Mouse (Mus musculus) kidney, postnatal 0 days (tissue): ENCODE measurements around the gene Fbxo3. TPM values are rescaled to one million over a fixed set of nuclear protein-coding genes. Genes with fewer than 3 reads are reported as not detected.

Experiments used
- ATAC-seq: fragments of 200-750 bp; cut with Nextera tagmentation; replicated peaks from 2 replicates; pipeline ENCODE4 v1.8.0; 2017; ENCODE audit warnings: low read depth, moderate number of reproducible peaks, moderate TSS enrichment, moderate library complexity; ENCODE audit not compliant: low FRiP score
- DNase-seq: peaks from one replicate; pipeline ENCODE4 v3.0.0-alpha.2; 2016; ENCODE audit warnings: low spot score
- H3K27ac ChIP-seq: fragments of 300-500 bp; sonication (generic); 2 replicates; pipeline ENCODE4 v1.5.1; 2014; ENCODE audit warnings: mild to moderate bottlenecking
- H3K27me3 ChIP-seq: fragments of 300-500 bp; sonication (generic); 2 replicates; pipeline ENCODE4 v1.6.1; 2014; ENCODE audit warnings: low read length, mixed read lengths; ENCODE audit not compliant: insufficient read depth
- H3K36me3 ChIP-seq: fragments of 300-500 bp; sonication (generic); 2 replicates; pipeline ENCODE4 v1.6.1; 2014; ENCODE audit warnings: low read length, mixed read lengths; ENCODE audit not compliant: insufficient read depth
- H3K4me1 ChIP-seq: fragments of 300-500 bp; sonication (generic); replicated peaks from 2 replicates; pipeline ENCODE4 v1.6.1; 2014; ENCODE audit warnings: antibody characterized with exemption, low read length, mixed read lengths; ENCODE audit not compliant: insufficient read depth
- H3K4me2 ChIP-seq: fragments of 300-500 bp; sonication (generic); 2 replicates; pipeline ENCODE4 v1.6.1; 2014; ENCODE audit warnings: mild to moderate bottlenecking, low read length, moderate library complexity, mixed read lengths
- H3K4me3 ChIP-seq: fragments of 300-500 bp; sonication (generic); replicated peaks from 2 replicates; pipeline ENCODE4 v1.5.1; 2014; ENCODE audit warnings: low read depth, low read length
- H3K9ac ChIP-seq: fragments of 300-500 bp; sonication (generic); 2 replicates; pipeline ENCODE4 v1.6.1; 2014; ENCODE audit warnings: low read depth, low read length
- H3K9me3 ChIP-seq: fragments of 300-500 bp; sonication (generic); replicated peaks from 2 replicates; pipeline ENCODE4 v1.6.1; 2016; ENCODE audit warnings: low read length, inconsistent platforms, mixed read lengths
- CTCF ChIP-seq: IDR thresholded peaks from 2 replicates; pipeline ENCODE4 v1.5.1; 2016; ENCODE audit warnings: antibody characterized with exemption, low read depth, mild to moderate bottlenecking, moderate library complexity
- WGBS: fragments of 180-500 bp; shearing (Covaris S2); extraction: QIAGEN DNeasy Blood & Tissue Kit; methylation state at CpG from one replicate; pipeline ENCODE4 v1.1.7; 2014; 5-methylcytosine and 5-hydroxymethylcytosine counted together
- polyA plus RNA-seq: library from polyadenylated mRNA; unstranded; fragments of >200 nt; fragmentation: Nextera tagmentation; extraction: Ambion mirVana; gene quantifications from 2 replicates; pipeline ENCODE4 v1.2.1, GENCODE M21; 2015

The Fbxo3 gene
- polyA plus RNA-seq, 1 experiment from 2014 or later: 49.0 TPM

DNA sequence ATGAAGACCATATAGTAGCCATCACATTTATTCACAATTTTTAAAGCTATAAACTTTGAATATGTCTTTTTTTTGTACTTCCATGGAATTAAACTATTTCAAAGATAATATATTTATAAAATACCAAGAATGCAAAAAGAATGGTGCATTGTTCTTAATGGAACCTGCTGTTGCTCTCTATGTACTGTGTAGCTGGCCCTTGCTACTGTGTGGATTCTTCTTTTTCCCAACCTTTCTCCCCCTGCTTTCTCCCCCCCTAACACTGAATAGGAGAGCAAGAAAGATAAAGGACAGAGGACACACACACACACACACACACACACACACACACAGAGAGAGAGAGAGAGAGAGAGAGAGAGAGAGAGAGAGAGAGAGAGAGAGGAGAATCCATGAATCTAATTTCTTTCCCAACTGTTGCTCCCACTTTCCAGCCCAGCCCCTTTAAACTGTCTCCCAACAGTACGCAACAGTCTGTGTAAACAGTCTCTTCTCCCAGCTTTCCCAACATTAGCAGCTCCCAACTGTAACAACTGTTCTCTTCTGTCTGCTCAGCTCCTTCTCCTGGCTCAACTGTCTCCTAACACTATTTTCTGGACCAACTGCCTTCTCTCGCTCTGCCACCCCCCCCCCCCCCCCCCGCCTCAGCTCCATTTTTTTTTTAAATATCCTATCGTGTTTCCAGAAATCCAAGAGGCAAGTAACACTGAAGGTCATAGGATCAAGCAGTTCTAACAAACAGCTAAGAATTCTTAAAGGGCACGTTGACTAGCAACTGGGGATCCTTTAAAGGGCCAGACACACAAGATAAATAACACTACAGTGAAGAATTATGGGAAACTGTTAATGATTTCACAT lies 16.3 kb downstream of the Fbxo3 start:
- DNase-seq: peak; percentile 64
- no peaks in the 10 kb centered on the region for H3K27me3 ChIP-seq
- peaks cover 19% of the 10 kb centered on the region; the same call in 1 of the 2 replicates for H3K36me3 ChIP-seq
- no peak for ATAC-seq
- no peaks in the 10 kb centered on the region for H3K4me1 ChIP-seq
- no peaks in the 10 kb centered on the region for H3K9me3 ChIP-seq
- TF ChIP-seq CTCF: no peak
- no peak overlapping the region for H3K4me2 ChIP-seq
- peak overlapping the region; percentile 47 for H3K27ac ChIP-seq
- H3K9ac ChIP-seq: no peak overlapping the region
- H3K4me3 ChIP-seq: no peak overlapping the region
- WGBS: 31% methylated on average over 5 of the region's 5 CpGs

DNA sequence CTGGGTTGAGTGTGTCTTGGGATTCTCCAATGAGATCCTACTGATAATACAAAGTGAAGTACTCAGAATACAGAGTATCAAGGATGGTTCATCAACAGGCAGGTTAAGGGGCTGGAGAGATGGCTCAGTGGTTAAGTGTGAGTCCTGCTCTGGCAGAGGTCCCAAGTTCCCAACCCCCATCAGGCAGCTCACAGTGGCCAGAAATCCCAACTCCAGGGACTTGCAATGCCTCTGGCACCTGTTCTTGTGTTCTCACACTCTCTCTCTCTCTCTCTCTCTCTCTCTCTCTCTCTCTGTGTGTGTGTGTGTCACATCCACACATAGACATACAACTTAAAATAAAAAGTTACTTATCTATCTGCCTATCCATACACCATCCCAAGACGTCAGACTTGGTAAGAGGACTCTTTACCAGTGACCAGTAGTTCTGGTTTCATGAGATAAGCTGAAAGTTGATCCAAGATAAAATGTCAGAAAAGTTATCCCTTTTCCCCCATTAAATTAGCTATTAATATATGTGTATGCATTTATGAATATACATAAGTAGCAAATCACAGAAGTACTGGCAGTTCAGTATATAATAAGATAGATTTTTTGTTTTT lies 17.1 kb downstream of the Fbxo3 start:
- Histone ChIP-seq H3K4me3 (no peak overlapping the region), H3K4me1 (no peaks in the 10 kb centered on the region), H3K36me3 (peaks cover 19% of the 10 kb centered on the region; the same call in 1 of the 2 replicates), H3K4me2 (no peak overlapping the region), H3K9me3 (no peaks in the 10 kb centered on the region), H3K27ac (peak overlapping the region; percentile 47), H3K9ac (no peak overlapping the region), H3K27me3 (no peaks in the 10 kb centered on the region)
- TF ChIP-seq CTCF: no peak
- WGBS: 66% methylated on average over 1 of the region's 1 CpGs
- ATAC-seq (0 out of 2 replicates have a peak, but pooled peaks have one; percentile 33), DNase-seq (no peak)

DNA sequence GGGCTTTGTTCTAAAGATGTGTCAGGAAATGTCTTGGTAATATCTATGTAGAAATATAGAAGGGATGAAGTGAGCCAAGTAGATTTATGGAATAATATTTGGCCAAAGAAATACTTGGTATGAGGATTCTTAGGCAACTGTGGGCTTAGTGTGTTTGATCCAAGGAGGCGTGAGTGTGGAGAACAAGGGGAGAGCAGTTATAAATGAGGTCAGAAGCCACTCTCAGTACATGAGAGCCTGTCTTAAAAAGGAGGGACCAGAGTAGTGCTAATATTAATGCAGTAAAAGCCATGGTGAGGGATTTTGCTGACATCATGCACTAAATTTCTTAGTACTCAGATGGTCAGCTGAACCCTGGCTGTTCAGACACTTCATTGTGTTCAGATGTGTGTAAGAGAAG lies 30.9 kb downstream of the Fbxo3 start:
- no peak for DNase-seq
- no peaks in the 10 kb centered on the region for H3K4me1 ChIP-seq
- no peak overlapping the region for H3K4me2 ChIP-seq
- 85% methylated on average over 1 of the region's 1 CpGs for WGBS
- H3K36me3 ChIP-seq: peaks cover 27% of the 10 kb centered on the region
- H3K4me3 ChIP-seq: no peak overlapping the region
- no peaks in the 10 kb centered on the region for H3K27me3 ChIP-seq
- H3K9me3 ChIP-seq: no peaks in the 10 kb centered on the region
- no peak overlapping the region for H3K9ac ChIP-seq
- no peak overlapping the region for H3K27ac ChIP-seq
- TF ChIP-seq CTCF: no peak
- ATAC-seq: no peak

DNA sequence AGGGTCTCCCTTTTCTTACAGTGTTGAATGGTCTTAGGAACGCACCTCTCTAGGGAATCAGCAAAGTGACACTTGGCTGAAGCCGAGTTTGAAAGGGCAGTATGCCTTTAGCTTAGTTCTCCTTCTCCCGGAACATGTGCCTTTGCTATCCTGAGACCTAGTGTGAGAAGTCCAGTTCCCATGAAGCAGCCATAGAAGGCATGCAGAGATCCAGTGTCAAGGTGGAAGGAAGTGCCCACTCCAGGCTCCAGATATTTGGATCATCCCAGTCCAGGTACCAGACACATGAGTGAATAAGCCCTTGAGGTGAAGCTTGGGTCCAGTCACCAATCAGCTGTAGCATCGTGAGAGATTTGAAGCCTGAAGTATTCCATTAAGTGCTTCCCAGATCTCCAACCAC lies 31.4 kb downstream of the Fbxo3 start:
- no peak overlapping the region for H3K4me3 ChIP-seq
- no peaks in the 10 kb centered on the region for H3K27me3 ChIP-seq
- no peak overlapping the region for H3K27ac ChIP-seq
- TF ChIP-seq CTCF: no peak
- DNase-seq: no peak
- ATAC-seq: no peak
- WGBS: 93% methylated on average over 4 of the region's 4 CpGs
- H3K9ac ChIP-seq: no peak overlapping the region
- H3K36me3 ChIP-seq: peaks cover 23% of the 10 kb centered on the region
- H3K4me1 ChIP-seq: no peaks in the 10 kb centered on the region
- no peak overlapping the region for H3K4me2 ChIP-seq
- H3K9me3 ChIP-seq: no peaks in the 10 kb centered on the region

DNA sequence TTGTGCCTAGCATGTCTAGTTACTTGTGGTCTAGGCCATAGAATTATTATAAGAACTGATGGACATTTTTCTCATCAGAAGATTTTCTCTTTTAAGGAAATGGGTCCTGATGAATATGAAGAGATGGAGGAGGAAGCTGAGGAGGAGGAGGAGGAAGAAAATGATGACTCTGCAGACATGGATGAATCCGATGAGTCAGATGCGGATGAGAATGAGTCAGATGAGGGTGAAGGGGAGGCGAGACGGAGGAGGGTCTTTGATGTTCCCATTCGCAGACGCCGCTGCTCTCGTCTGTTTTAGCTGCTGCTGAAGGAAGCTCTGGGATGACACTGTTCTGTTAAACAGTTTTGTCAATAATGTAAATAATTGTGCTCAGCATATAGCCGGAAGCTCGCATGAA lies 32.3 kb downstream of the Fbxo3 start:
- DNase-seq: no peak
- H3K9me3 ChIP-seq: no peaks in the 10 kb centered on the region
- no peak for ATAC-seq
- H3K36me3 ChIP-seq: peaks cover 16% of the 10 kb centered on the region
- no peak for TF ChIP-seq CTCF
- no peaks in the 10 kb centered on the region for H3K27me3 ChIP-seq
- H3K4me1 ChIP-seq: no peaks in the 10 kb centered on the region
- H3K4me2 ChIP-seq: no peak overlapping the region
- H3K9ac ChIP-seq: no peak overlapping the region
- H3K27ac ChIP-seq: no peak overlapping the region
- H3K4me3 ChIP-seq: no peak overlapping the region
- 71% methylated on average over 10 of the region's 10 CpGs for WGBS

DNA sequence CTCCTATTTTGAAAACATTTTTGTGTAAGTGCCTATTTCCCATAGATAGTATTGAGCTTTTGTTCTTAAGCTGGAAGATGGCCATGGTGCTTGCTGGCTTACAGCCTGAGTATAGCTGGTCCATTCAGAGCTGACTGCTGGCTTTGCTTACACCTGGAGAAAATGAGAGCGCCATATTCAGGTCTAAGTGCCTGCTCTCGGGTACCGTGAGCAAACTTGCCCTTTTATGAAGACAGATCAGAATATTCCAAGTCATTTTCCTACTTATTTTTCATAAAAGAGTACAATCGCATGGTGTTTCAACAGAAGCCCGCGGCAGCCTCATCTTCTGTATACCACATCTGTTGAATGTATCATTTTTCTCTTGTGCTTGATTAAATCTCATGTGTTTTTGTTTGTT lies 33.5 kb downstream of the Fbxo3 start:
- H3K4me1 ChIP-seq: no peaks in the 10 kb centered on the region
- H3K4me2 ChIP-seq: no peak overlapping the region
- no peak for TF ChIP-seq CTCF
- no peak for ATAC-seq
- no peak for DNase-seq
- H3K27ac ChIP-seq: no peak overlapping the region
- H3K9me3 ChIP-seq: no peaks in the 10 kb centered on the region
- H3K27me3 ChIP-seq: no peaks in the 10 kb centered on the region
- no peak overlapping the region for H3K4me3 ChIP-seq
- 96% methylated on average over 6 of the region's 6 CpGs for WGBS
- peaks cover 10% of the 10 kb centered on the region; the same call in 1 of the 2 replicates for H3K36me3 ChIP-seq
- H3K9ac ChIP-seq: no peak overlapping the region
